Mouse (Mus musculus): ENCODE data around the gene Olfr458.

DNA sequence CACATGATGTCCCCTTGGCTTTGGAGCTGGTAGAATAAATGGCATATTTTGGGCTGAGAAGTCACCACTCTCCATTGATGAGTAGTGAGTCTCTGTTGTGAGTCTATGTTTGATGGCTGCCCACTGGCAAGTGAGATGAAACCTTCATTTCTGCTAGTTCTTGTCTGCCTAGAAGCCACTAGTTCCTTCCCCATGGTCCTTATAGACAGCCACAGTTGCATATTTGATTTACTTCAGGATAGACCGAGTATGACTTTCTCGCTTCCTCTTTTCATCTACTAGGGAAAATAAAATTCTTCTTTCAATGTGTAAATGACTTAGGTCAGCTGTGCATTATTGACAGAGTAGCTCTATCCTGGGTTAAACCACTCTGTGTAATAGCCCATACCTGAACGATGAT lies 40.5 kb downstream of the Olfr458 start:
- TF ChIP-seq CTCF (IDR thresholded peaks at IDR 0.05; ENCODE audit: low read depth) (no peak), EP300 (IDR thresholded peaks at IDR 0.05; ENCODE audit: low read depth) (no peak)
